Mouse (Mus musculus): ENCODE data around the gene Pde4dip.

Pde4dip gene

GRCm38 (mm10) chr3:97888168-97888901, at the start of gene Pde4dip:
TSS of gene Pde4dip (minus strand) at chr3:97888707.
- in situ Hi-C loops (cut with MboI; ENCODE audit: low pct_unique_long_range_greater_than_20kb in 1 of 2, low sequenced_read_pairs in 2 of 2, unreplicated experiment in 1 of 2): loop anchor here (10.0 to 25.0 kb wide), 2 partner anchors 201 to 204 kb away; no protein-coding TSS in a partner anchor

DNA sequence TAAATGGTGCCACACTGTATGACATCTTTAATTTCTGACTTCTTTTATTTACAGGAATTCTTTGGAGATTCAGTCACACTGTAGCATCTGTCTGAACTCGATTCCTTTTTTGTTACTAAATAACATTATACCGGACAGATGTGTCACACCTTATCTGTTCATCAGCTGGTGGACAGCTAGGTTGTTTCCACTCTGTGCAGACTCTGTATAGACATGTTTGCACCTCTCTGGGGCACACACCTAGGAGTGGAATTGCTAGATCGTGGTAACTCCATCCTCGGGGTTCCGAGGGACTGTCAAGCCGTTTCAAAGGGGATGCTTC, 49.4 kb upstream of the Pde4dip start:
- in situ Hi-C loops (cut with MboI; ENCODE audit: low pct_unique_long_range_greater_than_20kb in 1 of 2, low sequenced_read_pairs in 2 of 2, unreplicated experiment in 1 of 2): no loop called here

GRCm38 (mm10) chr3:97937068-97937944, 48.8 kb upstream of the Pde4dip start:
- in situ Hi-C loops (cut with MboI; ENCODE audit: low pct_unique_long_range_greater_than_20kb in 1 of 2, low sequenced_read_pairs in 2 of 2, unreplicated experiment in 1 of 2): no loop called here

DNA sequence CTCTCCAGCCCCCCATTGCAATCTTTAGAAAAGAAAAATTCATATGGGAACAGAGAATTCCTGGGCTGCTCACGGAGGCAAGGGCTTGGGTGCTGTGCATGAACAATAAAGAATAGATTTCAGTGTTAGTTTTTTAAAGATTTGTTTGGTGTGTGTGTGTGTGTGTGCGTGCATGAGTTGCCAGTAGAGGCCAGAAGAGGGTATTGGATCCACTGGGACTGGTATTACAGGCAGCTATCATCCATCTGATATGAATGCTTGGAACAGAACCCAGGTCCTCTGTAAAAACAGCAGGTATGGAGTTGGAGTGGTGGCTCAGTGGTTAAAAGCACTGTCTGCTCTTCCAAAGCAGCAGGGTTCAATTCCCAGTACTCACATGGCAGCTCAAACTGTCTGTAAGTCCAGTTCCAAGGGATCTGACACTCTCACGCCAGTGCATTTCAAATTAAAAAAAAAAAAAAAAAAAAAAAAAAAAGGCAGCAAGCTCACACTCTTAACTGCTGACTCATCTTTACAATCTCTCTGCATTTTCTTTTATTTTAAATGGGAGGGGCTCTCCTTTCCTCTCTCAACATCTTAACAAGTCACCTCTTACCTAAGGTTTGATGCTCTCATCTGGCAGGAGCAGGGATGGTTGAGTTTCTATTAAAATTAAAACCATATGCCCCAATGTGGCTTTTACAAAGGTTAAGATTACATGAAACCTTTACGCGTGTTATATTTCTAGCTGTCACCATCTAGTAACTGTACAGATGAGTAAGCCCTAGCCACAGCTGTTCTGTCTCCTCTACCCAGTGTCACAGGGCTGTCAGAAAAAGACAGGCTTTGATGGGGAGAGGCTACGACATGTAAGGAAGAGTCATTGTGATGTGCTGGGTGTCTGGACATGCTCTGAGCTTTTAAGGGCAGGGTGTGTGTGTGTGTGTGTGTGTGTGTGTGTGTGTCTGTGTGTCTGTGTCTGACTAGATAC, 46.1 kb upstream of the Pde4dip start:
- in situ Hi-C loops (cut with MboI; ENCODE audit: low pct_unique_long_range_greater_than_20kb in 1 of 2, low sequenced_read_pairs in 2 of 2, unreplicated experiment in 1 of 2): no loop called here

DNA sequence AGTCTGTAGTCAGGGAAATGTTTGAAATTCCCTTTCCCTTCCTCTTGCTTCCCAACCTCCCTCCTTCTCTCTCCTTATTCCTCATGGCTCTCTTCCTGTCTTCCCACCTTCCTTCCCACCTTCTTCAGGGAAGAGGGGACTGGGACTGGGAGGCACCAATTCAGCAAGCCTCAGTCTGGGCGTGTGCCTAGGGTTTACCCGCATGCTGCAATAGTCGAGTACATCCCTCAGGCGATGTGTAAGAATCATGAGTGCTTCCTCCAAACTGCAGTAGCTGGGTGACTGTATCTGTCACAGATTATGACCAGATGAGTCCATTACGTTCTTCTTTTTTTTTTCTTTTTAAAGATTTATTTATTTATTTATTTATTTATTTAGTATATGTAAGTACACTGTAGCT, 45.3 kb upstream of the Pde4dip start:
- in situ Hi-C loops (cut with MboI; ENCODE audit: low pct_unique_long_range_greater_than_20kb in 1 of 2, low sequenced_read_pairs in 2 of 2, unreplicated experiment in 1 of 2): no loop called here

DNA sequence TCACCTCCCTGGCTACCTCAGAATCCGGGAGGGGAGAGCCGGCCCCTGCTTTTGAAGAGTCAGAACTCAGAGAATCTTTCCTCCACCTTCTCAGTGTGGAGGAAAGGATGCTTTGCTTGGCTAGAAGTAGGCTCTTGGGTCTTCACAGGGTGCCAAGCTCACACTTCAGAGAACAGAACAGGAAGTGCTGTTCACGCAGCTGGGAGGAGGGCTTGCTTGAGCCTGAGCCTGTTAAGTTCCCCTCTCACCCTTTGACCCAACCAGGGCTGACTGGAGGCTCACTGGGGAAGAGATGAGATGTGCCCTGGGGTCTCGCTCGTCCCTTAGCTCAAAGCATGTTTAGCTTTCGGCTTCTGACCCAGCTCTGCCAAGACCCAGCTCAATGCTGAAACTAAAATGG, 44.7 kb upstream of the Pde4dip start:
- in situ Hi-C loops (cut with MboI; ENCODE audit: low pct_unique_long_range_greater_than_20kb in 1 of 2, low sequenced_read_pairs in 2 of 2, unreplicated experiment in 1 of 2): no loop called here

DNA sequence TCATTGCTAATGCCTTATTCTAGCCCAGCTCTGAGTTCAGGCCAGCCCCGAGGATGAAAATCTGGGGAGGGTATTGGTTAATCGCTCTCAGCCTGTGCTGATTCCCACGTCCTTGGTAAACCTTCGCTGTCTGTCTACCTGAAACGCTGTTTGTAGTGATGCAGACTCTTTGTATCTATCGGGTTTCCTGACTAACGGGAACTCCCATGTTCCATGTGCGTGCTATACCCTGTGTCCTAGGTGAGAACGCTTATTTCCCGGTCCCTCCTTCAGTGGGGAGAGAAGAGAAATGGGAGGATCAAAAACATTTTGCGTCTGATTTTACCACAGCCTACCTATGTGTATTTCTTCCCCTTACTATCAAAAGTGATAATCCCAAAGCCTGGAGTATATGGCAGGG, 44.3 kb upstream of the Pde4dip start:
- in situ Hi-C loops (cut with MboI; ENCODE audit: low pct_unique_long_range_greater_than_20kb in 1 of 2, low sequenced_read_pairs in 2 of 2, unreplicated experiment in 1 of 2): no loop called here

DNA sequence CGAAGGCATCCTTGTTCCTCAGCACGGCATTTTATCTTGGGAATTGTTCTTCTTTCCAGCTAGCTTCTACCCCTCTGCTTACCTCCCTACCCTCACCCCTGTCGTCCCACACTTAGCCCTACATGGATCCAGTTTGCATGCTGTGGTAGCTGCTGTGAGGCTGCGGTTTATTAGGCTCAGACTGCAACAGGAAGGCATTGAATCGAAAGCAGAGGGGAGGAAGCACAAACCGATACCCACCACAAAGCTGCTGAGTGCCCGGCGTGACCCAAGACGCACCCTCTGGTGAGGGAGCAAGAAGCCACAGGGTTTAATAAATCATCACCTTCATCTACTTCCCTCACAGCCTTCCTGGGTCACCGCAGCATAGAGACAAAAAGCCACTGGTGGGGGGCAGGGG, 43.6 kb upstream of the Pde4dip start:
- in situ Hi-C loops (cut with MboI; ENCODE audit: low pct_unique_long_range_greater_than_20kb in 1 of 2, low sequenced_read_pairs in 2 of 2, unreplicated experiment in 1 of 2): no loop called here

DNA sequence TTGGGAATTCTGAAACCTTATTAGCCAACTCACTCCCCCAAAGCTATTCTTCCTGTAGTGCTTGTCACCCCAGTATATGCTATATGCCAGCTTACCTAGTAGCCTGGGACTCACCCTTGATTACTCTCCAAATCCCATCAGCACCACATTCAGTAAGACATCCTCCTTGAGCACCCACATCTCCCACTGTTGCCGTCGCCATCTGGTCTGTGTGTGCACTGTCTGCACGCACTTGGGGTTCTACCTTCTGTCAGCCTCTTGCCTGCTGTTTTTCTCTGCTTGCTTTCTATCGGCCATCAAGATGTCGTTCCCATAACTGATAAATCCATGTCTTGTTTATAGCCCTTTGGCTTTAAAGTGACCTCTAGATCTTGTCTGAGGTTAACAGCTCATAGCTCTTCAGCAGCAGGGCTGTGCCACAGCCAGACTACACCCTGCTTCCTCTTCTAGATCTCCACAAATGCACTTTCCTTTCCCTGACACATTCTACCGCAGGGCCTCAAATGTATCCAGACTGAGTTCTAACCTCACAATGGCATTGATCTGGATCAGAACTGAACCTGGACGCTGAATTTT, 42.9 kb upstream of the Pde4dip start:
- in situ Hi-C loops (cut with MboI; ENCODE audit: low pct_unique_long_range_greater_than_20kb in 1 of 2, low sequenced_read_pairs in 2 of 2, unreplicated experiment in 1 of 2): no loop called here

GRCm38 (mm10) chr3:97930787-97931158, 42.3 kb upstream of the Pde4dip start:
- in situ Hi-C loops (cut with MboI; ENCODE audit: low pct_unique_long_range_greater_than_20kb in 1 of 2, low sequenced_read_pairs in 2 of 2, unreplicated experiment in 1 of 2): no loop called here

GRCm38 (mm10) chr3:97930141-97930786, 41.8 kb upstream of the Pde4dip start:
- in situ Hi-C loops (cut with MboI; ENCODE audit: low pct_unique_long_range_greater_than_20kb in 1 of 2, low sequenced_read_pairs in 2 of 2, unreplicated experiment in 1 of 2): no loop called here

DNA sequence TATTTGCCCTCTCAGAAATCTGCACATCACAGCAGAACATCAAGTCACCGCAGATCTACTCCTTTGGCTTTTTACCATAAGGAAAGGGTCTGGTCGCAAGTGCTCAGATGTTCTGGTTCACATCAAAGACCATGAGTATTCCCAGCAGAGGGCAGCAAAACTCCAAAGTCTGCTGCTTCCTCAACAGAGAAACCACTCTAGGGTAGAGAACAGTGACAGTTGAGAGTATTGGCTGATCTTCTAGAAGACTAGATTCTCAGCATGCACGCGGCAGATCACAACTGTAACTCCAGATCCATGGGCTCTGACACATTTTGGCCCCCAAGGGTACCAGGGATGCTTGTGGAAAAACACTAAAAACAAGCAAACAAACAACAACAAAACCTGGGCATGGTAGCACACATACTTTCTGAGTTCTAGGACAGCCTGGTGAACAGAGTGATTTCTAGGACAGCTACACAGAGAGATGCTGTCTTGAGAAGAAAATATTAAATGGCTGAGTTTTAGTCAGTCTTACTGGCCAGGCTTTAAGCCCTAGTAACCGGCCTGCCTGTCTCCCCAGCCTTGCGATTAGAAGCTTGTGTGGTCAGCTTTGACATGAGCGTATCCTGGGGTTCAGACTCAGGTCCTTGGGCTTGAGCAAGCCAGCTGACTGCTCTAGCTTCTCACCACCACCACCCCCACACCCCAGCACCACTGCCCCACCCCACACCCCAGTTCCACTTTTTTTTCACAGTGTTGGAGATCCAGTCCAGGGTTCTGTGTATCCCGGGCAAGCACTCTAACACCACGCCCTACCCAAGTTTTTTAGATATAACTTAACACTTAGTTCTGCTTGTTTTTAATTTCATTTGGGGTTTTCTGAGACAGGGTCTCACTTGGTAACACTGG, 40.7 kb upstream of the Pde4dip start:
- in situ Hi-C loops (cut with MboI; ENCODE audit: low pct_unique_long_range_greater_than_20kb in 1 of 2, low sequenced_read_pairs in 2 of 2, unreplicated experiment in 1 of 2): no loop called here

DNA sequence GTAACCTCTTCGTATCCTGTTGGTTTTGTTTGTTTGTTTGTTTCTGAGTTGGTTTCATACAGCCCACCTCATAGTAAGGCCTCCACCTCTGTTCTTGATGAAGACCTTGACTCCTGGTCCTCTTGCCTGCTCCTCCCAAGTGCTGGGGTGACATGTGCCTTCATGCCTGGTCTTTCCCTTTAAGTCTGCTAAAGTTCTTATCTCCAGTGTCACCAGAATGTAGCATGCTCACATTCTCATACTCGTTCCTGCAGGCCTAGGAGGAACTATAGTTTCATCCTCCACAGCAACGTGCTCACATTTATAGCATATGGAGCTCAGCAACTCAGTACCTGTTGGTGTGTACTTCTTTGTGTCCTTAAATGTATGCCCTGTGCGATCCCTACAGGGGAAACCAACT, 38.8 kb upstream of the Pde4dip start:
- in situ Hi-C loops (cut with MboI; ENCODE audit: low pct_unique_long_range_greater_than_20kb in 1 of 2, low sequenced_read_pairs in 2 of 2, unreplicated experiment in 1 of 2): no loop called here

DNA sequence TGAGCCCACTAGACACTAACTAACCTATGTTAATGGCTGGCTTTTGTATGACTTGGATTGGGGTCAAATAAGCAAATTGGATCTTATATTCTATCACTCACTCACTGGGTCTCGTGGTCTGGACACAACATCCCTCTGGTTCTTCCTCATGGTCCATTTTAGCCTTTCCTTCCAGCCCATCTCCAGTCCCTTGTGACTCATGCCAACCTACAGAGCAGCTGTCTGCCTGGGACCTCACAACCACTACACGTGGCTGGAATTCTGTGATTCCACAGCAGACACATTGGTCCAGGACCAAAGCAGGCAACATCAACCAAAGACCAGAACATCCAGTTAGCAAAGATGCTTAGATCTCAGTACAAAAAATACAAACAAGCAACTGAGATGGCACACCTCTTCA, 36.7 kb upstream of the Pde4dip start:
- in situ Hi-C loops (cut with MboI; ENCODE audit: low pct_unique_long_range_greater_than_20kb in 1 of 2, low sequenced_read_pairs in 2 of 2, unreplicated experiment in 1 of 2): no loop called here

GRCm38 (mm10) chr3:97918885-97919550, 30.5 kb upstream of the Pde4dip start:
- in situ Hi-C loops (cut with MboI; ENCODE audit: low pct_unique_long_range_greater_than_20kb in 1 of 2, low sequenced_read_pairs in 2 of 2, unreplicated experiment in 1 of 2): no loop called here

GRCm38 (mm10) chr3:97915081-97915480, 26.6 kb upstream of the Pde4dip start:
- in situ Hi-C loops (cut with MboI; ENCODE audit: low pct_unique_long_range_greater_than_20kb in 1 of 2, low sequenced_read_pairs in 2 of 2, unreplicated experiment in 1 of 2): no loop called here

GRCm38 (mm10) chr3:97911093-97911492, 22.6 kb upstream of the Pde4dip start:
- in situ Hi-C loops (cut with MboI; ENCODE audit: low pct_unique_long_range_greater_than_20kb in 1 of 2, low sequenced_read_pairs in 2 of 2, unreplicated experiment in 1 of 2): no loop called here
